Mouse (Mus musculus) gastrocnemius, postnatal 14 days (tissue): ENCODE results near the gene Nrp2. TPM values are rescaled to one million over a fixed set of nuclear protein-coding genes. Genes with fewer than 3 reads are reported as not detected.

Source experiments
- DNase-seq: peaks from one replicate; pipeline ENCODE4 v3.0.0; 2021; ENCODE audit warnings: mixed read lengths
- intact Hi-C: fragments of 180-260 bp; cut with DNase I; formaldehyde crosslinking; loops from one replicate; pipeline ENCODE4 v1.15.1; 2025; ENCODE audit warnings: low total_unique reads
- total RNA-seq, 2 experiments: library from RNA; stranded (reverse); gene quantifications; 2 replicates each; pipeline ENCODE4 v1.2.3; 2021

Nrp2 gene
- total RNA-seq, 2 experiments from 2014 or later: 13.3 to 14.2 TPM

- intact Hi-C loops: no loop called here
These were observed 70.8 kb downstream of the Nrp2 start for GRCm38 (mm10) chr1:62773921-62774191.

GRCm38 (mm10) chr1:62774288-62775218 lies 71.5 kb downstream of the Nrp2 start:
- DNase-seq: no peak
- intact Hi-C loops: no loop called here

More at GRCm38 (mm10) chr1:62773921-62774191, 70.8 kb downstream of the Nrp2 start:
- no peak for DNase-seq

- no peak for DNase-seq
- intact Hi-C loops: no loop called here
These were observed 74.5 kb downstream of the Nrp2 start for GRCm38 (mm10) chr1:62777320-62778235.

- intact Hi-C loops: no loop called here
- DNase-seq: no peak
These were observed 75.8 kb downstream of the Nrp2 start for GRCm38 (mm10) chr1:62778910-62779309.

- no peak for DNase-seq
- intact Hi-C loops: loop anchor here (10.0 kb wide), 1 partner anchor 185 kb away; no protein-coding TSS in a partner anchor
These were observed 77.1 kb downstream of the Nrp2 start for GRCm38 (mm10) chr1:62780068-62780761.

GRCm38 (mm10) chr1:62782155-62782554 lies 79.1 kb downstream of the Nrp2 start:
- no peak for DNase-seq
- intact Hi-C loops: loop anchor here (10.0 kb wide), 1 partner anchor 183 kb away; no protein-coding TSS in a partner anchor

GRCm38 (mm10) chr1:62782573-62782972 lies 79.5 kb downstream of the Nrp2 start:
- intact Hi-C loops: loop anchor here (10.0 kb wide), 1 partner anchor 182 kb away; no protein-coding TSS in a partner anchor
- no peak for DNase-seq

- DNase-seq: peak; percentile 36
- intact Hi-C loops: loop anchor here (10.0 kb wide), 1 partner anchor 181 kb away; no protein-coding TSS in a partner anchor
These were observed 80.4 kb downstream of the Nrp2 start for GRCm38 (mm10) chr1:62783354-62784083.

- intact Hi-C loops: loop anchor here (10.0 kb wide), 1 partner anchor 181 kb away; no protein-coding TSS in a partner anchor
- peak; percentile 60 for DNase-seq
These were observed 81.0 kb downstream of the Nrp2 start for GRCm38 (mm10) chr1:62784084-62784392.

GRCm38 (mm10) chr1:62786255-62786654 lies 83.2 kb downstream of the Nrp2 start:
- DNase-seq: peak; percentile 54
- intact Hi-C loops: loop anchor here (5.0 to 10.0 kb wide), 2 partner anchors 141 to 179 kb away; no protein-coding TSS in a partner anchor

GRCm38 (mm10) chr1:62787546-62787945 lies 84.5 kb downstream of the Nrp2 start:
- intact Hi-C loops: loop anchor here (5.0 to 10.0 kb wide), 2 partner anchors 140 to 177 kb away; no protein-coding TSS in a partner anchor
- DNase-seq: no peak

- intact Hi-C loops: no loop called here
- DNase-seq: peak; percentile 12
These were observed 91.3 kb downstream of the Nrp2 start for GRCm38 (mm10) chr1:62794223-62794895.

GRCm38 (mm10) chr1:62794896-62795255 lies 91.8 kb downstream of the Nrp2 start:
- intact Hi-C loops: no loop called here
- DNase-seq: no peak

- peak; percentile 57 for DNase-seq
- intact Hi-C loops: no loop called here
These were observed 92.4 kb downstream of the Nrp2 start for GRCm38 (mm10) chr1:62795307-62796037.

GRCm38 (mm10) chr1:62796038-62796647 lies 93.1 kb downstream of the Nrp2 start:
- intact Hi-C loops: no loop called here
- DNase-seq: peak; percentile 26

GRCm38 (mm10) chr1:62799427-62799826 lies 96.3 kb downstream of the Nrp2 start:
- no peak for DNase-seq
- intact Hi-C loops: no loop called here

- DNase-seq: no peak
- intact Hi-C loops: no loop called here
These were observed 97.3 kb downstream of the Nrp2 start for GRCm38 (mm10) chr1:62800351-62800750.
